Mouse (Mus musculus) cerebellum, adult 9-10 months (tissue): ENCODE data around the gene Cerkl.
A peak's percentile ranks its signal among the peaks of the same experiment; 100 is the strongest.

Source experiments
- DNase-seq: peaks from one replicate; pipeline ENCODE4 v3.0.0; 2022

Cerkl gene

GRCm38 (mm10) chr2:79442906-79443305 is 13.7 kb downstream of the Cerkl start:
- DNase-seq, result peak; percentile 98

DNA sequence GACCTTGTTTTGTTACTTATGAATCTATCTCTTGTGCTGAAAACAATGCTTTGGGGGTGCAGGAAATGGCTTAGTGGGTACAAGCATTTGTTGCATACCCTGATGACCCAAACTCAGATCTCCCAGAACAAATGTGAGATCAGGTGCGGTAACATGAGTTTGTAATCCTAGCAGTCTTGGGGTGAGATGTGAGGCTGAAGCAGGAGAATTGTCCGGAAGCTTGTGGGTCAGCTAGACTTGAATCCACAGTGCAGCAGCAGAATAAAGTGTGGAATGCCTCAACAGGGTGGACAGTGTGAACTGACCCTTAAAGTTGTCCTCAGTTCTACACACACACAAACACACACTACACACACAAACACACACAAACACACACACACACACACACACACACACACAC is 14.4 kb downstream of the Cerkl start:
- DNase-seq, result peak; percentile 59

DNA sequence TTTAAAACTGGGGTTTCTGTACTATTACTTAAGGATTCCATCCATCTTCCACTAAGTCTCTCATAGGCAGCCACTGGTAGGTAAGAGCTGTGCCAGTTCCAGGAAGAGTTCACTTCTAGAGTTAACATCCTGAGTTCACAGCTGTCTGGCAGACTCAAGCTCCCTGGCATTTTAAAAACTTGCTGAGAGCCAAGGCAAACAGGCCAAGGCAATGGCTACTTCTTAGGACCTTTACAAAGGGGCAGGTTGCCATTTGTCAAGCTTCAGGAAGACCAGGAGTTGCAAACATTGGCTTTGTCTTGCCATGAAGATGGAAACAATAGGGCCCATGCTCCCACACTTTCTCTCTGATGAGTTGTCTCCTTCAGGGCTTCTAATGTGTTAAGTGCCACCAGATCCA is 26.5 kb downstream of the Cerkl start:
- no peak for DNase-seq

DNA sequence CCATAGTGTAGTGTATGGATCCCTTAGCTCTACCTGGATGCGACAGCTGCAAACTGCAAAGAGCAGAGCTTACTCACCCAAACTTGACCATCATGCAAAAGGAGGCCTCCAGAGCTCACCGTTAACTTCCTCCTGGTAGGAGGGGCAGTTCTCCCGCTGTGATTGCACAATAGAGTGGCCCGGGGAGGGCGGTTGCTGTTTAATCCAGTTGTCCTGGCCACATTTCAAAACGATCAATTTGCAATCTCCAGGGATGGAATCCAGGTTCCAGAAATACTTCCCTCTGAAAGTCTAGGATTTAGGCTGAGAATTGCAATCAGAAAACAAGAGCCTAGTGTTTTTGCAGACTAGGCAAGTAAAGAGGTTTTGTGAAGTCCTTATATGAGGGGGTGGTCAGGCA is 26.9 kb downstream of the Cerkl start:
- DNase-seq, result no peak

DNA sequence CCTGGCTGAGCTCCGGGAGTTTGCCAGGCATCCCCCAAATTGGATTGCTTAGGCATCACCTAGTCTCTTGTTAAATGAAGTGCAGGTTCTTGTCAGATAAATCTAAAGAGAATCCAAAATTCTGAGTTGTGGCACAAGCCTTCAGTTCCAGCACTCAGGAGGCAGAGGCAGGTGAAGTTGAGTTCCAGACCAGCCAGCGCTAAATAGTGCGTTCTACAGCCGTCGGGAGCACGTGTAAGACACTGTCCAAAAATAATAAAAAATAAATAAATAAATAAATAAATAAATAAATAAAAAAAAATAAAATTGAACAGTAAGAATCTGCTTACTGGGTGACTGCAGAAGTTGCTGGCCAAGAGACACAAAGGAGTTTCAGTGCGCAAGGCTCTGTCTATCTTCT is 27.5 kb downstream of the Cerkl start:
- no peak for DNase-seq

GRCm38 (mm10) chr2:79428569-79429104 is 27.9 kb downstream of the Cerkl start:
- peak; percentile 73 for DNase-seq

GRCm38 (mm10) chr2:79428022-79428421 is 28.6 kb downstream of the Cerkl start:
- DNase-seq, result no peak

DNA sequence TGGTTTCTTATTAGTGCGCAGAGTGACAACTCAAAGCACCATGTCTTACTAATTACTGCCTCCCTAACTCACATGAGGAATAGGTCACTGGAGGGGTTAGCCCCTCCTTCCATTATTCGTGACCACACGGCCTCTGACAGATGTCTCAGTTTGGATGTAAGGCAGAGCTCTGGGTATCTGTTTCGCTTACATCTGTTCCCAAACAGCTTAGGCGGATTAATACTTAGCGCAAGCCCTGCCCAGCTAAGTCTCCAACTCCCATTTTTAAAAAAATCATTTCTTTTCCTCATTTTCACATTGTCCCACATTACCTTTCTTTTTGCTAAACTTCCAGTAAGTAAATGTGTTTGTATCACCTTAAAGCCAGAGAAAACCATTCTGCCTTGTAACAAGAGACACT is 34.9 kb downstream of the Cerkl start:
- DNase-seq, result no peak

GRCm38 (mm10) chr2:79414505-79414904 is 42.1 kb downstream of the Cerkl start:
- DNase-seq, result peak; percentile 73

DNA sequence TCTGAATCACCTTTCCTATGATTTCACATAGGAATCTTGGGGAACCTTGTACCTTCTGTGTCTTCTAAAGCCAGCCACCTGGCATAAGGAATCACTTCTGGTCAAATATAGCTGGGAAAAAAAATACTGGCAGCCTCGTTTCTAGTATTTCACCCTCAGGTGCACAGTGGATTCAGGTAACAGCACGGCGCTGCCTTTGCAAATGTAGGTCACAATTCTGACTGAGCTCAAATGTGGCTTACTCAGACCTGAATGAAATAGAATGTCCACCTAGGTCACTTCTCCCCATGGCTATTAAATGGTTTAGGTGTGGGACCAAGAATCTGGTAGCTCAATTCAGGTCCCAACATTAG is 45.7 kb downstream of the Cerkl start:
- DNase-seq, result peak; percentile 87

DNA sequence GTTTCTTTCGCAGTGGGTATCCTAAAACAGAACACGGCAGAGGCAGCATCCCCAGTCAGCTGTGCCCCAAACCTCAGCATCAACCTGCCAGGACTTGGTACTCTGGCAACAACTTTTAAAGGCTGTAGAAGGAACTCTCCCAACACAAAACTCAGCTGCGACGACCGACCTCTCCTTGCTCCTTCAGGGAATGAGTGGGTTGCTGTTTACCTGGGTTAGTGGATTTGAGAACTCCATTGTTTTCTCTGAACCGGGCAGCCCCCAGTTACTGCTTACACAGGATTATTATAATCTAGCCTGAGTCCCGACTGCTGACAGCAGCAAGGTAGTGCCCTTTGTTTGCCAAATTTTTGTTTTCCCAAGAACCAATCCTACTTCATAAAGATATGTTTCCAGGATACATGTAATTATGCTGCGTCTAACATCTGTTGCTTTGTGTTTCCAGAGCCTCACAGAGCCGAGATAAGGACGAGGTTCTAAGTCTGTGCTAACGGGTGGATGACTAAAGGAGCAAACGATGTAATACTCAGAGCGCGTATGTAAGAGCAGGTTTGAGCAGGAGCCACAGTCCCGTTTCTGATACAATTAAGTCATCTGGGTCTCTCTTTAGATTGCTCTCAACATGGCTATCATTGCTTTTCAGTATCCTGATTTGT is 46.2 kb downstream of the Cerkl start:
- peak; percentile 63 for DNase-seq

GRCm38 (mm10) chr2:79405661-79406405 is 50.8 kb downstream of the Cerkl start:
- DNase-seq, result peak; percentile 94

DNA sequence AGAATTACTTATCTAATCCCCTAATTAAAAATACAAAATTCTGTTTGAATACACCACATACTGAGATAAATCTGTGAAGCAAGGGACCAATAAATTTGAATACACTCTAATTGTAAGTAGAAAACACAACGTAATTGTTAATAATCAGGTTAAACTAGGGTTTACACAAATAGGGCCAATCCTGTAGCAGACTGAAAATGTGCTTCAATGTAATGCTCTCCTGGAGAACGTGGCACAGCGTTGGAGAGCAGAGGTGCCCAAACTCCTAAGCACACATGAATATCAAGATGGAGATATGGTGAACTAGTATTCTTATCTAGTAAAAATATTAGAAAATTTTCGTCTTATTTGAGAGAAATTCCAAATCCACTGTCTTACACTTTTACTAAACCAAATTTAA is 56.5 kb downstream of the Cerkl start:
- no peak for DNase-seq

GRCm38 (mm10) chr2:79399234-79400000 is 57.2 kb downstream of the Cerkl start:
- DNase-seq, result peak; percentile 71

DNA sequence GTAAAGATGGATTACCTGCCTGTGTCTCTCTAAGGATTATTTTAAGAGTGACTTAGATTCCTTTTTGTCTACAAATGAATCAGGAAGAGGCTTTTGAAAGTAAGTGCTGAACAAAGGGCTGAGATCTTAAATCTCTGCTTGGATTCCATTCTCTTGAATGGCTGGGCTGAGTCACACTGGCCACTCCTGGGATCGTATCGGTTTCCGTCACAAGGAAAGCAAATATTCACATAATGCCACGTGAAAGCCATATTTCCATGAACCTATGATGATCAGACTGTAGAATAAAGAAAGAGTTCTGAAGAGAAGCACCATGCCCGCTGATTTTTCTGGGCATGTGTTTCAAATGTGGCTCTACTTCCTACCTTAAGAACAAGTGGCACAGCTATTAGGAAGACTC is 57.8 kb downstream of the Cerkl start:
- DNase-seq, result no peak

- DNase-seq, result no peak
These were observed 58.2 kb downstream of the Cerkl start for GRCm38 (mm10) chr2:79398343-79398742.

- no peak for DNase-seq
These were observed 59.5 kb downstream of the Cerkl start for GRCm38 (mm10) chr2:79397107-79397506.

- peak; percentile 69 for DNase-seq
These were observed 77.2 kb downstream of the Cerkl start for GRCm38 (mm10) chr2:79379087-79380041.

DNA sequence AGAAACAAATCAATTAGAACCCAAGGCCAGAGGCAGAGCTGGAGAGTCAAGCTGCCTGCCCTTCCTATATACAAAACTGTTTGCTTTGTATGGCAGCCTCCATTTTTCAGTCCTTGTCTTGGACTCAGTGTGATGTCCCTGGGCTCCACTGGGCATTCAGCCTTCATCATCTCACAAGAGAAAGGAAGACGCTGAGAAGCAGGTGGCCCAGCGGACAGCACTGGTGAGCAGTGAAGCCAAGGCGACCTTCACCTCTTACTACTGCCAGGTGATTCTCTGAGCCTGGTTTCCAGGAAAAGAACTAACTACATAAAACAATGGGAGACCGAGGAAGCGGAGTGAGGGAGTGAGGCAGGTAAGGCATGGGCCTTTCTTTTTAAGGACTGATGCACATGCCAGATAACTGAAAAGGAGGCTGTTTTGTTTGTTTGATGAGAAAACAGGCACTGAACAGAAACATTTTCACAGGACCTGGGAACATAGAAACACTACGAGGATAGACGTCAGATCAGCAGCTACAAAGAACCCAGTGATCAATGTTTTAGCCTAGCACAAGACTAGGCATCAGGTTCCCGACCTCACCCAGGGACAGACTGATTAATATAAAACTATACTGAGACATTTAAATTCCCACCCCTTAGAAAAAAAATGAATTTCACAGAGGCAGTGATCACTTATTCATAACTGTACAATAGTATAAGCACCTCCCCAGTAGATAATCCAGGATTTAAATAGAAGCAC is 78.1 kb downstream of the Cerkl start:
- DNase-seq, result peak; percentile 77

GRCm38 (mm10) chr2:79372486-79373200 is 83.9 kb downstream of the Cerkl start:
- peak; percentile 90 for DNase-seq

- DNase-seq, result no peak
These were observed 84.5 kb downstream of the Cerkl start for GRCm38 (mm10) chr2:79372154-79372467.
